Mouse (Mus musculus) T-helper 1 cell (primary cell): Measurements from ENCODE around the gene Cacng8.

Source experiments
- in situ Hi-C: fragments of 300-600 bp; cut with MboI, MseI; formaldehyde crosslinking; loops from one replicate; pipeline ENCODE4 v1.15.1; 2025; ENCODE audit warnings: high pct_unique_total_duplicates

Gene Cacng8

DNA sequence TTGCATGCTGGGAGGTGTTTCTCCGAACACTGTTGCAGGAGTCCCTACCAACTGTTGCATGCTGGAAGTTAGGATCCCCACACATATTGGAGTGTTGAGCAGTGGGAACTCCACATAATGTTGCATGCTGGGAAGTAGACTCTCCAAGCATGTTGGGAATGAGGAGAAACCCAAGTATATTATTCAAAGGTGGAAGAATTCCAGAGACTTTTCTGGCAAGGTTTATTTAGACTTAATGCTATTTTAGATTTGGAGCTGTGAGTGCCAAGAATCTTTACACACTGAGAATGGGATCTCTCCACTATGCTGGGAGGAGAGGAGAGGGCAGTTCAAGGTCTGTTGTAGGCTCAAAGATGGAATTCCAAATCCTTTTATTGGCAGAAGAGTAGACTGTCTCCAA, 41.6 kb downstream of the Cacng8 start:
- in situ Hi-C loops, result no loop called here

DNA sequence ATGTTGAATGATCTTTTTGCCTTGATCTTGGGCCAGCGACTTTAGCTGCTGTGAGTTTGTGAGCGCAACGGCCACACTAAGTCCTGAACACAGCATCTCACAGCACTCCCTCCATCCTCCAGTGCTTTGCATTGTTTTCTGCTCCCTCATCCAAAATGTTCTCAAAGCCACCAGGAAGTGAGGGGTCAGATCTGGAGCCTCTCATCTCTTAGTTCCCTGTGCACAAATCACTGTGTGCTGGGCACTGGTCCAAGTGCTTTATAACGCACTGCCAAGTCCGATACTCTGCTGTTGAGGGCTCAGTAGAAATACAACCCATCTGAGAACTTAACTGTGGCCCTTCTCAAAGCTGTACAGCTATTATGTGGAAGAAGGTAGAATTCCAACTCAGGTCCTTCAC, 47.5 kb downstream of the Cacng8 start:
- in situ Hi-C loops, result no loop called here

DNA sequence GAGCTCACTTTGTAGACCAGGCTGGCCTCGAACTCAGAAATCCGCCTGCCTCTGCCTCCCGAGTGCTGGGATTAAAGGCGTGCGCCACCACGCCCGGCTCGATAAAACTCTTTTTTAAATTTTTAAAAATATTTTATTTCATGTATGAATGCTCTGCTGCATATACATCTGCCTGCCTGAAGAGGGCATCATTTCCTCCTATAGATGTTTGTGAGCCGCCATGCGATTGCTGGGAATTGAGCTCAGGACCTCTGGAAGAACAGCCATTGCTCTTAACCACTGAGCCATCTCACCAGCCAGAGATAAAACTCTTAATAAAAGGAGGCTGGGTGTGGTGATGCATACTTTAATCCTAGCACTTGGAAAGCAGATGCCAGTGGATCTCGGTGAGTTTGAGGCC, 49.5 kb downstream of the Cacng8 start:
- in situ Hi-C loops, result loop anchor here (5.0 to 10.0 kb wide), 2 partner anchors 152 to 215 kb away; no protein-coding TSS in a partner anchor

DNA sequence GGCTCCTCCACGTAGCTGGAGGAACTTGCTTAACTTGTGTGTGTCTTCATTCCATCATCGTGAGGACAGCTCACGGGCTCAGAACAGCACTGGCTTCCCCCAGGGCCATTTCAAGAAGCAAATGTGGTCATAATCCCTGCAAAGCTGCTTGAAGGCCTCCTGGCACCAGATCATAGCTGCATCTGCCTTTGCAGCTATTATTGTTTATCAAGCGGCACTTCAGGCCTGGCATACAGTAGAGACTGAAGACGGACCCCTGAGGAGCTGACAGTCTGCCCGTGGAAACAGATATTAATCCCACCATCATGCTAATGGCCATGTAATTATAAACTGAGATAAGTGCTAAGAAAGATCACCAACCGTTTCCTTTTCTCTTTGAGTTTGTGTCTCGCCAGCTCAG, 50.0 kb downstream of the Cacng8 start:
- in situ Hi-C loops, result loop anchor here (5.0 to 10.0 kb wide), 2 partner anchors 152 to 216 kb away; no protein-coding TSS in a partner anchor

DNA sequence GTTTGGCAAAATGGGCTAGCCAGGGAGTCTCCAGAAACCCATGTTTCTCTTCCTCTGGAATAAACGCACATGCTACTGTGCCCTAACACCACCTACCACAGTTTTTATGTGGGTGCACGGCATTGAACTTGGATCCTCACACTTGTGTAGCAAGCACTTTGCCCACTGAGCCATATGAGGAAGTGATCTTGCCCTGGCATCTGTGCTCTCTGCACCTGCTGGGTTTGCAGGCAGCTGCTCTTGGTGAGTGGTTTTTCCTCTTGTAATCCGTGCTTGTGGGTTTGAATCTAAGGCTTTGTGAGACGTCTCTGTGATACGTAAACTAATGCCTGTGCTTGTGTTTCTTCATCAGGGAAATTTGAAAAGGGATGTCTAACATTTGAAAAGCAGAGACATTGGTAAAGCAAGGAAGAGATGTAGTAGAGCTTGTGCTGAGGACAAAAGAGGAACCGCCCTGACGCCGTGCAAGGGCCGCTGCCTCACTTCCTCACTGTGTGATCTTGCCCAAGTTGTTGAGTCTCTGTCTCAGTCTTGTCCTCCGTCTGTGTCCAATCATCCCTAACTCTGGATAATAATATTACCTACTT, 52.1 kb downstream of the Cacng8 start:
- in situ Hi-C loops, result loop anchor here (5.0 to 10.0 kb wide), 2 partner anchors 150 to 218 kb away; no protein-coding TSS in a partner anchor

DNA sequence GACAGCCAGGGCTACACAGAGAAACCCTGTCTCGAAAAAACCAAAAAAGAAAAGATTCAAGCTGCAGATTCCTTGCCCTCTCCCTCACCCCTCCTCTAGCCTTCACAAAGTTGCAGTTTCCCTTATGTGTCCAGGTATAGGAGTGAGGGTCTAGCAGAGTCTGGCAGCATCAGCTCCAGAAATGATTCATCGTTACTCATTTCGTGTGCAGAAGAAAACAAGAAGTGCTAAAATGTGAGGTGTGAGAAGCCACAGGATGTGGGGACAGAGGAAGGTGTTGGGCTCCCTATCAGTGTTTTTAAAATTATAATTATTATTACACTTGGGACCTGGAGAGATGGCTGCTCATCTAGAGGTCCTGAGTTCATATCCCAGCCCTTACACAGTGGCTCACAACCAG, 54.2 kb downstream of the Cacng8 start:
- in situ Hi-C loops, result loop anchor here (5.0 to 10.0 kb wide), 2 partner anchors 148 to 220 kb away; no protein-coding TSS in a partner anchor

DNA sequence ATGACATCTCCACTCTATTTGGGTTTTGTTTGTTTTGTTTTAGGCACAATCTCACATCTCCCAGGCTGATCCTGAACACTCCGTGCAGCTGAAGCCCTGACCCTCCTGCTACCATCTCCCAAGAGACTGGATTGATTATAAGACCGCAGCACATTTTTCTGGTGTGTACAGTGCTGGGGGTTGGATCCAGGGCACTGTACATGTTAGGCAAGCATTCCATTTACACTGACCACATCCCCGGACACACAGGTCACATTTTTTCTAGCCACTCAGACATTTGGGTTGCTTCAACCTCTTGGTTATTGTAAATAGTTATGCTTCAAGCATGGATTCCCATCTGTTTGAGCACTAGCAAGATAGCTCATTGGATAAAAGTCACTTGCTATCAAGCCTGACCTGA, 56.1 kb downstream of the Cacng8 start:
- in situ Hi-C loops, result loop anchor here (10.0 kb wide), 1 partner anchor 222 kb away; no protein-coding TSS in a partner anchor

DNA sequence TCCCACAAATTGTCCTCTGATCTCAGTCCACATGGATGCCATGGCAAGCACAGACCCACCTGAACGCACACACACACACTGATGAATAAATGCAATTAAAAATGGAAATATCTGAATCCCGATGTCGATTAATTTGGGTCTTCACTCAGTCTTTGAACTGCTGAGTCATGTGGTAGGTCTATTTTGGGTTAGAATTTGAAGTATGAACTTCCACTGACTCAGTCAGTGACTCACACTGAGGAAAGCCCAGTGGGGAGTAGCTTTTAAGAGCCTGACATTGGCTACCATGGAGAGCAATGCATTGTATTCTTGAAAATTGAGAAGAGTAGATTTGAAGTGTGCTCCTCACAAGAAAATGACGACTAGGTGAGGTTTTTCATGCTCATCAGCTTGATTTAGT, 56.5 kb downstream of the Cacng8 start:
- in situ Hi-C loops, result loop anchor here (10.0 kb wide), 1 partner anchor 222 kb away; no protein-coding TSS in a partner anchor

DNA sequence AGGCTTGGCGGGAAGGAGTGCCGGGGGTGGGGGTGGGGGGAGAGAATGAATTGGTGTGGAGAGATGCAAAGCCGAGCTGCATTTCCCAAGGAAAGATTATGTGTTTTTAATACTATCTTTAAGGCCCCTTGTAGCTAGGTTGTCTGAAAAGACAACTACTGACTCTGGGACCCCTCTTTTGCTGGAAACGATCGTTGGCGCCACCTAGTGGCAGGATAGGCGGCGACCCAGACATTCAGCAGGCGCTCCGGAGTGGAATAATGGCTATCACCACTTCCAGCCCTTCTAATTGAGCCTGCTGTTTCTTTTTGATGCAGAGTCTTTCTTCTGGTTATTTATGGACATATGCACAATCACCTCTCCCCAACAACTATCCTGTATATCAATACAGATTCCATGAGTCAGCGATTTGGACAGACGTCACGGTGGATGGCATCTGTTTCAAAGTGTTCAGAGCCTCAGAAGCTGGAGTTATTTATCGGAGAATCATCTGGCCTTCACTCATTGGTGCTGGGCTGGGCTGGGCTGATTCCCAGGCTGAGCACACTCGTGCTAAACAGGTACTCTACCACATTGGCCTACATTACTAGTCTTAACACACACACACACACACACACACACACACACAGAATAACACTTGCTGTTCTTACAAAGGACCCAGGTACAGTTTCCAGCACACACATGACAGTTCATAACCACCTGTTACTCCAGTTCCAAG, 58.4 kb downstream of the Cacng8 start:
- in situ Hi-C loops, result loop anchor here (10.0 kb wide), 1 partner anchor 224 kb away; no protein-coding TSS in a partner anchor

DNA sequence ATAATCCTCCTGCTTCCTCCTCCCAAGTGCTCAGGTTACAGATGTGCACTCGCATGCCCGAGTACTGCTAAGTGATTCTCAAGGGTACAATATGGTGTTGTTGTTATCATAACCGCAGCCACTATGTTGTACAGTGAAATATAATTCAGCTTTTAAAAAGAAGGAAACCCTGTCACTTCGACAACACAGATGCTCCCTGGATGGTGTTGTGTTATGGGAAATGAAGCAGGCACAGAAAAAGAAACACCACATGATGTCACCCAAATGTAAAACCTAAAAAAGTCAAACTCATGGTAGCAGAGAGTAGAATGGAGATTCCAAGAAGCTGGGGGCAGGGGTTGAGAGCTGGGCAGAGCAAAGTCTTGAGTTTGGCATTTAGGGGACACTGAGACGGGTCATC, 60.2 kb downstream of the Cacng8 start:
- in situ Hi-C loops, result no loop called here

DNA sequence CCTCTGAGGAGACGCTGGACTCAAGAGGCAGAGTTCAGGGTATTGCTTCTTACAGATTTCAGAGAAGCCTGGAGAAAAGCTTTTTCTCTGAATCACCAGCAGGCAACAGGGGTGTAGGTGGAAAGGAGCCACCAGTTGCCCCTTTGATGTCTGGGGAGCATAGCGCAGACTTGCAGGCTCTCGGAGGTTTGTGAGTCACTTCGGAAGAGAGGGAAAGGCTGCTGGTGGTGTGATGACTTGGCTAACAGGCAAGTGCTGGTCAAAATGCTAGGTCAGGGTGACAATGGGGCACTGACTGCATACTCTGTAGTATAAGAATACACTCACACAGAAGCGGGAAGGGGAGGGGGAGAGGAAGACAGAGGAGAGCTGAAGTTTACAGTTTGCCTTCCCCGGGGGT, 60.7 kb downstream of the Cacng8 start:
- in situ Hi-C loops, result no loop called here

DNA sequence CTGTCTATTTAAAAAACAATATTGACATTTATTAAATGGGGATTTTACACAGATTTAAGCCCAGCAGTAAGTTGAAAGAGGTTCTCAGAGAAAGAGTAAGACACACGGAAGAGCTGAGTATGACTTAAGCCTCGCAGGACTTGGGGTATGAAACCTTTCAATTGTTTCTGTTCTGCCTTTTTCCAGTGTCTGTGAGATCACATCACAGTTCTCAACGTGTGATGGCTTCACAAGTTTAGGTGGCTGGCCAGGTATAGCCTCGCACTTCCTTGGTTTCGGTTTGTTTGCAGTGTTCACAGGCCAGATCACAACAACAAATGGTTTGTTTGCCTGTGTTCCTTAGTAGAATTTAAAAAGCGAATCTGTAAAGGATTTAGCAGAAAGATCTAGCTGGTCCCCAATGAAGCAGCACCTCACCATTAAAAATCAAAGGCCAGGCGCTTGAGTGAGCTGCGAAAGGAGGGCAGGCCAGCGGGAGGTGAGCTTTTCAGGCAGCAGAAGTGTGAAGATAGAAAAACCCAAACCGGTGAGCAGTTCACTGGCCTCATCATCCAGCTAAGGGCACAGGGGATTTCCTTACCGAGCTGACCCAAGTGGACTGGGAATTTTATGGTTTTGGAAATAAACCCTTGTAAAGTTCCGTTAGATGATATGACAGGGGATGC, 62.5 kb downstream of the Cacng8 start:
- in situ Hi-C loops, result no loop called here

DNA sequence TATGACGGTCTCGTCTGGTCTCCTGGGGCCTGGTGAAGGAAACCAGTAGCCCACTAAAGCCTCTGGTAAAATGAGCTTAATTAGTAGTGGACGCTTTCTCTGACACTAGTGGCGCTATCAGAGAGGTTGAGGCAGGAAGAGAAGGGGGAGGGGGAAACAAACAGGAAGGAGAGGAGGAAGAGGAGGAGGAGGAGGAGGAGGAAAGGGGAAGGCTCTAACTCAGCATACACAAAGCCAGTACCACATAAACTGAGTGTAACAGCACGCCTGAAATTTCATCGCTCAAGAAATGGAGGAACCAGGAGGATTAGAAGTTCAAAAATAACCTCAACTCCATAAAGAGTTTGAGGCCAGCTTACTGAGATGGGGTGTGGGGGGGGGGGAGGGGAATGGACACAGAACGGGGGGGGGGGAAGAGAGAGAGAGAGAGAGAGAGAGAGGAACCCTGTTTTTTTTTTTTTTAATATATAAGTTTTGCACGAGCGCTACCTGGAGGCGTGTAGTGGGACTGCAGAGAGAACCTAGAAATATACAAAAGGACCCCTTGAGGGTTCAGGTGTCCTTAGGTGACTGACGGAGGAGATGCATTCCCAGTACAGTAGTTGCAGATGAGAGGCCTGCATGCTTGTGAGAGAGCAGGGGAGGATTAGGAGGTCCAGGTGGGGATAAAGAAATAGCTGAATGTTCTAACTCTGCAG, 63.2 kb downstream of the Cacng8 start:
- in situ Hi-C loops, result no loop called here

DNA sequence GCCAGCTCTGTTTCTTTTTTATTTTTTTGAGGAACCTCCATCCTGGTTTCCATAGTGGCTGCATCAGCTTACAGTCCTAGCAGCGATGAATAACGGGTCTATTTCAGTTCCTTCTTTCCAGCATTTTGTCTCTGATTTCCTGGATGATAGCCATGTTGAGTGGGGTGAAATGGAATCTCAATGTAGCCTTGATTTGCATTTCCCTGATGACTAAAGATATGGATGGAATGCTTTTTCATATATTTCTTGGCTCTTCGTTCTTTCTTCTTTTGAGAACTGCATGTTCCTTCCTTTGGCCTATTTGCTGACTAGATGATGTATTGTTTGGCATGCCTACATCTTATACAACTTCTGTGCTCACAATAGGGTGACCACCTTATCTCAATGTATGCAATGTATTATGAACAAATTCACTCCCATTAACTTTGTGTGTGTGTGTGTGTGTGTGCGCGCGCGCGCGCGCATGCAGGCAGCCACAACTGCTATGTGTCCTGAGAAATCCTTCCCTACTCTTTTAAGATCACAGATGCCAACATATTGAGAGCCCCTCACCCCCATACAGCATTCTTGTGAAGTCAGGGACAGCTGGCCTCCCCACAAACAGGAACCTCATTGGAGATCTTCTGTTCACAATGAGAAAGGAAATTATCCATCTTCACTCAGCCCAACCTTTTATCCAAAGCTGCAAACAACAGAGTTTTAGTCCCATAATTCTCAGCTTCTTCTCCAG, 66.8 kb downstream of the Cacng8 start:
- in situ Hi-C loops, result no loop called here

DNA sequence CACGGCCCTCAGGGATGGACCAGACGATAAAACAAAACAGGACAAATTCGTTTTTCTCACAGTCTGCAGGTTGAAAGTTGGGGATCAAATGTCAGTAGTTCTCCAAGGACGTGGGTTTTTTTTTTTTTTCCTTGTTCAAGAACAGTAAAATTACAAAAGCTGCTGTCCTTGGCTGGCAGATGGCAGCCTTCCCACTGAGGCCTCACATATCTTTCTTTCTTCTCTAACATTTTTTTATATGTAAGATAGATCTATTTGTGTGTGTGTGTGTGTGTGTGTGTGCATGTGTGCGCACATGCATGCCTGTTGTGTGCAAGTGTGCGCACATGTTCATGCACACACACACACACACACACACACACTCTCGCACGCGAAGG, 67.3 kb downstream of the Cacng8 start:
- in situ Hi-C loops, result no loop called here

DNA sequence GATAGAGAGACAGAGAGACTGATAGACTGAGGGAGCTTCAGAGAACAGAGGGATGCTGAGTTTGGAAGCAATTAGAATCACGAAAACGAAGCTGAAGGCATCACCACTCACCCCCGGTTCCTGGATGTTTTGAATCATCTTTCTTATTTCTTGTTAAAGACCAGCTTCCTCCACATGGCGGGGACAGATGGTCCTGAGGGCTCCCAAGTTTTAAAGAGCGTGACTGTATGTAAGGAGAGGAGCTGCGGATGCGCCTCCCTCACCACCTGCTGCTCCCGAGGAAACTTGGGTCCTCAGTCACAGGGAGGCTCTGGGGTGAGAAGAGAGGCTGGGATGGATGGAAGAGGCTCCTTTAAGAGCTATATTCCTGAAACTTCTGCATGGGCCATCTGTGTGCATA, 69.8 kb downstream of the Cacng8 start:
- in situ Hi-C loops, result no loop called here

DNA sequence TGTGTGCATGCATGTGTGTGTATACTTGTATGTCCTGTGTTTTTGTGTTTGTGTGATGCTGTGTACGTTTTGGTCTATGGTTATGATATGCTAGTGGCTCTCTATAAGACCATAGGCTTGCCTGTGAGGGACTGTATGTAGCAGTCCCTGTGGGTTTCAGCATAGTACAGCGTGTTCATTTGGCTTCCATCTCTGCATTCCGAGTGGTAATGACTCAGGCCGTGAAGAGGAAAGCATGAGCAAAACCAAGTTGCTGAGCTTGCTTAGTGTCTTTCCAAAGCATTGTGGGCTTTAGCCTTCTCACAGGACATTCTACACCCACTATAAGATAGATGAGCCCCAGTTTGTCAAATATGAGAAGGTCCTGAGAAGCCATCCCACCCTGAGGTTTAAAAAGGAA, 72.8 kb downstream of the Cacng8 start:
- in situ Hi-C loops, result no loop called here
